15 mouse cellular contexts compared by ENCODE assay signal in the genomic region with DNA sequence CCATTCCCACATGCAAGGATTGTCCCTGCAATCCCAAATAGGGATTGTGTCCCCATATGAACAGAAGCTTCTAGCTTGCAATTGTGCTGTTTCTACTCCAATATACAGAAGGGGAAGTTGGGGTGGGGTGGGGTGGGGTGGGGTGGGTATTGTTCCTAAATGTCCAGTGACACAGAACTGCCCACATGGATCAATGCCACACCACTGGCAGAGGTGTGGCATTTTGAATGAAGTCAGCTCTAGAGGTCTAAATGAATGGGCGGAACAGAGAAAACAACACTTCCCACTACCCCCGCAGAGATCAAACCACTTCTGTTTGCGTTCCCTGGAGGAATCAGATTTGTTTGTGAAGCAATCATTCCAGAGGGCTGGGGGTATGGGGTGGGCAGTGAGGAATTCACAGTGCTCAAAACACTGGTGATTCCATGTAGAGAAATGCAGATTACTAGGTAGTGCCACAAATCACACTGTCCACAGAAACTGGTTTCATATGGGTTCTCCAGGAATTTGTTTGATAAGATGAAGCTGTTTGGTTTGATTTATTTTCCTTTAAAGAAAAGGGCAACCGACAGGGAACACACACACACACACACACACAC.
DNase-seq lines count a peak whose midpoint lies in the region; ATAC-seq and TF ChIP-seq lines count a peak whose summit lies in the region.
"Had no signal": no experiment of that assay in that cellular context is flagged by ENCODE, and none has a peak within 500 bp of the region (broad histone marks: within the 10 kb centered on the region; RNA-seq: fewer than 3 reads in every experiment).

No protein-coding gene starts in this region.

- H3K36me3 ChIP-seq in intestine, embryonic 14.5 days (ENCODE audit: control insufficient read depth, insufficient read depth, low read length) = no peaks in the 10 kb centered on the region
- H3K36me3 ChIP-seq in intestine, embryonic 16.5 days (ENCODE audit: control insufficient read depth, insufficient read depth, low read length) = no peaks in the 10 kb centered on the region
- H3K36me3 ChIP-seq in stomach, embryonic 14.5 days (ENCODE audit: control insufficient read depth, insufficient read depth, low read length) = no peaks in the 10 kb centered on the region
- H3K36me3 ChIP-seq in stomach, postnatal 0 days (ENCODE audit: control insufficient read depth, insufficient read depth, low read length) = no peaks in the 10 kb centered on the region
- H3K36me3 ChIP-seq in limb, embryonic 15.5 days = no peaks in the 10 kb centered on the region
- no peaks in the 10 kb centered on the region for H3K36me3 ChIP-seq in thymus, adult 2 months (ENCODE audit: control insufficient read depth, insufficient read depth, low read length)
- H3K36me3 ChIP-seq: G1E; heart, embryonic 15.5 days; midbrain, embryonic 10.5 days had no signal

- DNase-seq in intestine, embryonic 14.5 days (ENCODE audit: low spot score) = no peak
- DNase-seq in stomach, postnatal 0 days (ENCODE audit: low spot score) = no peak
- DNase-seq in right cerebral cortex, postnatal 25 days = no peak
- no peak for DNase-seq in thymus, adult 2 months
- DNase-seq: cerebellum, postnatal 36 days; gastrocnemius, postnatal 25 days; kidney, adult 9 months had no signal

- no peak overlapping the region for H3K4me3 ChIP-seq in intestine, embryonic 14.5 days (ENCODE audit: low read depth, low read length)
- H3K4me3 ChIP-seq in intestine, embryonic 16.5 days (ENCODE audit: low read length) = no peak overlapping the region
- H3K4me3 ChIP-seq in stomach, embryonic 14.5 days (ENCODE audit: low read depth, low read length) = no peak overlapping the region
- no peak overlapping the region for H3K4me3 ChIP-seq in stomach, postnatal 0 days (ENCODE audit: low read depth, low read length)
- no peak overlapping the region for H3K4me3 ChIP-seq in limb, embryonic 15.5 days
- no peak overlapping the region for H3K4me3 ChIP-seq in thymus, adult 2 months (ENCODE audit: control insufficient read depth, insufficient read depth, low read length)
- H3K4me3 ChIP-seq: heart, embryonic 15.5 days; midbrain, embryonic 10.5 days had no signal

- TF ChIP-seq POLR2A in thymus, adult 2 months (IDR thresholded peaks at IDR 0.05; ENCODE audit: control insufficient read depth, extremely low read depth, insufficient read depth, low read length, poor library complexity) = no peak

- H3K27me3 ChIP-seq in intestine, embryonic 14.5 days (replicated peaks; ENCODE audit: control insufficient read depth, insufficient read depth, low read length) = no peaks in the 10 kb centered on the region
- H3K27me3 ChIP-seq in intestine, embryonic 16.5 days (replicated peaks; ENCODE audit: control insufficient read depth, insufficient read depth, low read length) = no peaks in the 10 kb centered on the region
- no peaks in the 10 kb centered on the region for H3K27me3 ChIP-seq in stomach, embryonic 14.5 days (ENCODE audit: control insufficient read depth, insufficient read depth, low read length)
- no peaks in the 10 kb centered on the region for H3K27me3 ChIP-seq in stomach, postnatal 0 days (ENCODE audit: control insufficient read depth, insufficient read depth, low read length)
- no peaks in the 10 kb centered on the region for H3K27me3 ChIP-seq in limb, embryonic 15.5 days
- H3K27me3 ChIP-seq in thymus, adult 2 months (ENCODE audit: control insufficient read depth, insufficient read depth, low read length) = no peaks in the 10 kb centered on the region
- H3K27me3 ChIP-seq: heart, embryonic 15.5 days had no signal

- H3K9me3 ChIP-seq in intestine, embryonic 14.5 days (ENCODE audit: control insufficient read depth, low read length) = no peaks in the 10 kb centered on the region
- H3K9me3 ChIP-seq in intestine, embryonic 16.5 days (ENCODE audit: control insufficient read depth, low read length) = no peaks in the 10 kb centered on the region
- no peaks in the 10 kb centered on the region for H3K9me3 ChIP-seq in stomach, embryonic 14.5 days (ENCODE audit: control insufficient read depth, low read depth, low read length)
- H3K9me3 ChIP-seq in stomach, postnatal 0 days (ENCODE audit: control insufficient read depth, low read length) = no peaks in the 10 kb centered on the region
- H3K9me3 ChIP-seq in limb, embryonic 15.5 days = no peaks in the 10 kb centered on the region
- H3K9me3 ChIP-seq: G1E; heart, embryonic 15.5 days; midbrain, embryonic 10.5 days had no signal

- TF ChIP-seq EP300 in stomach, postnatal 0 days (optimal IDR thresholded peaks at IDR 0.05) = no peak

- no peak overlapping the region for H3K9ac ChIP-seq in intestine, embryonic 14.5 days (ENCODE audit: low read length)
- no peak overlapping the region for H3K9ac ChIP-seq in intestine, embryonic 16.5 days (ENCODE audit: low read depth, low read length)
- H3K9ac ChIP-seq in stomach, embryonic 14.5 days (replicated peaks; ENCODE audit: low read depth, low read length) = no peak overlapping the region
- no peak overlapping the region for H3K9ac ChIP-seq in stomach, postnatal 0 days (ENCODE audit: low read length)
- H3K9ac ChIP-seq in limb, embryonic 15.5 days = no peak overlapping the region
- H3K9ac ChIP-seq: heart, embryonic 15.5 days; hindbrain, embryonic 14.5 days had no signal

- peaks cover 27% of the 10 kb centered on the region for H3K4me1 ChIP-seq in intestine, embryonic 14.5 days (replicated peaks; ENCODE audit: control insufficient read depth, insufficient read depth, low read length)
- H3K4me1 ChIP-seq in intestine, embryonic 16.5 days (ENCODE audit: control insufficient read depth, insufficient read depth, low read length) = peaks cover 11% of the 10 kb centered on the region
- peaks cover 23% of the 10 kb centered on the region for H3K4me1 ChIP-seq in stomach, embryonic 14.5 days (ENCODE audit: control insufficient read depth, insufficient read depth, low read length)
- no peaks in the 10 kb centered on the region; the same call in 1 of the 2 replicates for H3K4me1 ChIP-seq in stomach, postnatal 0 days (replicated peaks; ENCODE audit: control insufficient read depth, insufficient read depth)
- H3K4me1 ChIP-seq in limb, embryonic 15.5 days = peaks cover 24% of the 10 kb centered on the region
- H3K4me1 ChIP-seq in thymus, adult 2 months (replicated peaks; ENCODE audit: control insufficient read depth, insufficient read depth, low read length) = no peaks in the 10 kb centered on the region

- TF ChIP-seq CTCF in stomach, postnatal 0 days (IDR thresholded peaks at IDR 0.05; ENCODE audit: low read depth) = no peak
- TF ChIP-seq CTCF in thymus, adult 2 months (IDR thresholded peaks at IDR 0.05; ENCODE audit: borderline replicate concordance, control insufficient read depth, extremely low read depth, insufficient read depth, low read length, poor library complexity) = no peak

- peak overlapping the region; percentile 31 for H3K4me2 ChIP-seq in intestine, embryonic 14.5 days (ENCODE audit: low read length)
- no peak overlapping the region for H3K4me2 ChIP-seq in intestine, embryonic 16.5 days (ENCODE audit: low read depth, low read length)
- 0 out of 2 replicates have a peak overlapping the region, but pooled peaks have one; percentile 19 for H3K4me2 ChIP-seq in stomach, embryonic 14.5 days (replicated peaks; ENCODE audit: low read depth, low read length)
- no peak overlapping the region for H3K4me2 ChIP-seq in stomach, postnatal 0 days (replicated peaks; ENCODE audit: low read depth)
- H3K4me2 ChIP-seq in limb, embryonic 15.5 days = peak overlapping the region; percentile 14; the same call in 1 of the 2 replicates
- H3K4me2 ChIP-seq: heart, embryonic 15.5 days had no signal

- no peak for ATAC-seq in intestine, embryonic 14.5 days (replicated peaks; ENCODE audit: low FRiP score, low TSS enrichment, low read depth)
- no peak for ATAC-seq in intestine, embryonic 16.5 days
- no peak for ATAC-seq in stomach, embryonic 14.5 days (ENCODE audit: insufficient number of reproducible peaks, insufficient read depth, low FRiP score, low read depth)
- no peak for ATAC-seq in stomach, postnatal 0 days (ENCODE audit: low FRiP score, low TSS enrichment)
- ATAC-seq in limb, embryonic 15.5 days (ENCODE audit: insufficient number of reproducible peaks, low FRiP score, low TSS enrichment, low read depth) = no peak
- ATAC-seq in erythroblast, adult 5-6 weeks (replicated peaks; ENCODE audit: low FRiP score, poor library complexity, severe bottlenecking) = no peak

- no peak overlapping the region for H3K27ac ChIP-seq in intestine, embryonic 14.5 days (ENCODE audit: low read depth)
- H3K27ac ChIP-seq in intestine, embryonic 16.5 days (ENCODE audit: low read length) = no peak overlapping the region
- H3K27ac ChIP-seq in stomach, embryonic 14.5 days (ENCODE audit: low read length) = no peak overlapping the region
- H3K27ac ChIP-seq in stomach, postnatal 0 days (replicated peaks) = no peak overlapping the region
- H3K27ac ChIP-seq in limb, embryonic 15.5 days = no peak overlapping the region
- no peak overlapping the region for H3K27ac ChIP-seq in thymus, adult 2 months (ENCODE audit: control insufficient read depth, insufficient read depth, low read length)
- H3K27ac ChIP-seq: heart, embryonic 15.5 days; hindbrain, embryonic 14.5 days had no signal

- 24% methylated on average over 4 of the region's 4 CpGs for WGBS in intestine, embryonic 14.5 days
- WGBS in intestine, embryonic 16.5 days = 31% methylated on average over 4 of the region's 4 CpGs
- 23% methylated on average over 4 of the region's 4 CpGs for WGBS in stomach, embryonic 14.5 days
- WGBS in stomach, postnatal 0 days = 31% methylated on average over 4 of the region's 4 CpGs
- 22% methylated on average over 4 of the region's 4 CpGs for WGBS in limb, embryonic 15.5 days
- 63% methylated on average over 4 of the region's 4 CpGs for WGBS in thymus, adult 2 months

Comparison
In these comparisons a context has a peak if more than half of its experiments do, and no peak if none do; other contexts are left out.
1. H3K4me2 ChIP-seq: peak in intestine, embryonic 14.5 days (single experiment), stomach, embryonic 14.5 days (single experiment) and limb, embryonic 15.5 days (single experiment); none in intestine, embryonic 16.5 days (single experiment) and stomach, postnatal 0 days (single experiment).